In the genomic region with DNA sequence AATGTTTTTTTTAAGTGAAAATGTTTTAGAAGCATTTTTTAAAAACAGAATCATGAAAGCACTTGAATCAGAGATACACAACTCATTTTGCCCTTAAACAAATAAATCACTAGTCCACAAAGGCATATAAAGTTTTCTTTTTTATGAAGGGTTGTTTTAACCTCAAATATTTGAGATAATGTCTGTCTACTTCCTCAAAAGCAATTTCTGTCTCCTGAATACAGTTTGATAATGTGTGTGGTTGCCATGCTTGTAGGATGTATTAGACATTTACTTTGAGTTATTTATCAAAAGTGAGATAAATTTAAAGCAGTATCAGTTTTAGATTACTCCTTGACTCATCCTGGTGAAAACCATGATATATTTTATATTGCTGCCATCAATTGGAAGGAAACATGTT, we compare ENCODE assay signal across 32 mouse cellular contexts.
"Had no signal": no experiment of that assay in that cellular context is flagged by ENCODE, and none has a peak within 500 bp of the region (broad histone marks: within the 10 kb centered on the region; RNA-seq: fewer than 3 reads in every experiment).

No protein-coding gene starts in this region.

- H3K4me1 ChIP-seq: heart, embryonic 12.5 days; heart, embryonic 15.5 days; hindbrain, embryonic 10.5 days; hindbrain, embryonic 12.5 days; hindbrain, embryonic 13.5 days; hindbrain, embryonic 15.5 days; intestine, embryonic 15.5 days; kidney, embryonic 15.5 days had no signal

- H3K36me3 ChIP-seq: heart, embryonic 12.5 days; heart, embryonic 13.5 days; heart, embryonic 15.5 days; hindbrain, embryonic 10.5 days; hindbrain, embryonic 12.5 days; hindbrain, embryonic 13.5 days; hindbrain, embryonic 15.5 days; intestine, embryonic 15.5 days; kidney, embryonic 15.5 days had no signal

- H3K9me3 ChIP-seq: heart, embryonic 12.5 days; heart, embryonic 13.5 days; heart, embryonic 15.5 days; hindbrain, embryonic 10.5 days; hindbrain, embryonic 12.5 days; hindbrain, embryonic 13.5 days; hindbrain, embryonic 15.5 days; intestine, embryonic 15.5 days; kidney, embryonic 15.5 days had no signal

- H3K4me3 ChIP-seq: heart, embryonic 12.5 days; heart, embryonic 13.5 days; heart, embryonic 15.5 days; hindbrain, embryonic 10.5 days; hindbrain, embryonic 12.5 days; hindbrain, embryonic 13.5 days; hindbrain, embryonic 15.5 days; intestine, embryonic 15.5 days; kidney, embryonic 15.5 days; left cerebral cortex, adult 2 months had no signal

- H3K27ac ChIP-seq: heart, embryonic 13.5 days; heart, embryonic 15.5 days; hindbrain, embryonic 10.5 days; hindbrain, embryonic 12.5 days; hindbrain, embryonic 13.5 days; hindbrain, embryonic 14.5 days; hindbrain, embryonic 15.5 days; hindbrain, postnatal 0 days; intestine, embryonic 15.5 days; kidney, embryonic 15.5 days; kidney, postnatal 0 days; left cerebral cortex, adult 2 months had no signal

- ATAC-seq: hindbrain, embryonic 16.5 days; hindbrain, postnatal 0 days; inflammation-experienced regulatory T-cells, adult 6 months; intestine, embryonic 16.5 days; intestine, postnatal 0 days had no signal

- DNase-seq: heart, postnatal 10 days; heart, postnatal 14 days; heart, postnatal 4 days; kidney, adult 11 months; kidney, adult 18-20 months; kidney, adult 2 months; kidney, adult 8-10 months; kidney, adult 9 months; kidney, postnatal 10 days; kidney, postnatal 14 days; kidney, postnatal 25 days; kidney, postnatal 36 days; kidney, postnatal 4 days; layer of hippocampus, adult 9-11 months; layer of hippocampus, postnatal 36 days had no signal

- H3K9ac ChIP-seq: heart, embryonic 12.5 days; heart, embryonic 13.5 days; heart, embryonic 15.5 days; hindbrain, embryonic 12.5 days; hindbrain, embryonic 13.5 days; hindbrain, embryonic 14.5 days; hindbrain, embryonic 15.5 days; intestine, embryonic 15.5 days; kidney, embryonic 15.5 days had no signal

- H3K27me3 ChIP-seq: heart, embryonic 12.5 days; heart, embryonic 13.5 days; heart, embryonic 15.5 days; hindbrain, embryonic 12.5 days; hindbrain, embryonic 13.5 days; hindbrain, embryonic 15.5 days; intestine, embryonic 15.5 days; kidney, embryonic 15.5 days had no signal
